Comparison of ENCODE assay signal across 16 mouse cellular contexts in genomic region chr17:86125908-86126307, GRCm38 (mm10). TPM values are rescaled to one million over a fixed set of nuclear protein-coding genes. Genes with fewer than 3 reads are reported as not detected.
A peak's percentile ranks its signal among the peaks of the same experiment; 100 is the strongest.
DNase-seq lines count a peak whose midpoint lies in the region; ATAC-seq and TF ChIP-seq lines count a peak whose summit lies in the region.
"Had no signal": no experiment of that assay in that cellular context is flagged by ENCODE, and none has a peak within 500 bp of the region (broad histone marks: within the 10 kb centered on the region; RNA-seq: fewer than 3 reads in every experiment).

No protein-coding gene starts in this region.

- no peak overlapping the region for H3K9ac ChIP-seq in kidney, postnatal 0 days (ENCODE audit: low read depth, low read length)
- no peak overlapping the region for H3K9ac ChIP-seq in kidney, embryonic 15.5 days
- no peak overlapping the region for H3K9ac ChIP-seq in MEL (ENCODE audit: control insufficient read depth, low read depth, low read length, poor library complexity, severe bottlenecking)
- H3K9ac ChIP-seq in neural tube, embryonic 15.5 days (replicated peaks), result no peak overlapping the region
- H3K9ac ChIP-seq: heart, embryonic 15.5 days; limb, embryonic 15.5 days; midbrain, embryonic 15.5 days; neural tube, embryonic 13.5 days had no signal

- H3K36me3 ChIP-seq in kidney, postnatal 0 days (ENCODE audit: insufficient read depth, low read length), result peaks cover 10% of the 10 kb centered on the region
- H3K36me3 ChIP-seq in kidney, embryonic 15.5 days, result peaks cover 76% of the 10 kb centered on the region
- H3K36me3 ChIP-seq in MEL (ENCODE audit: control insufficient read depth in 1 of 2, insufficient read depth in 2 of 2, low read length in 2 of 2), result peaks cover 0 to 26% of the 10 kb centered on the region in 2 experiments; a peak in 2 of 4 replicates
- peaks cover 30% of the 10 kb centered on the region for H3K36me3 ChIP-seq in neural tube, embryonic 15.5 days

- H3K27me3 ChIP-seq in kidney, postnatal 0 days (ENCODE audit: insufficient read depth, low read length), result no peaks in the 10 kb centered on the region
- no peaks in the 10 kb centered on the region for H3K27me3 ChIP-seq in kidney, embryonic 15.5 days
- no peaks in the 10 kb centered on the region for H3K27me3 ChIP-seq in MEL (ENCODE audit: control insufficient read depth in 1 of 2, insufficient read depth in 2 of 2, low read length in 2 of 2)
- no peaks in the 10 kb centered on the region for H3K27me3 ChIP-seq in neural tube, embryonic 15.5 days (replicated peaks)
- H3K27me3 ChIP-seq: heart, embryonic 15.5 days; limb, embryonic 15.5 days; midbrain, embryonic 15.5 days; neural tube, embryonic 13.5 days had no signal

- TF ChIP-seq CTCF in kidney, postnatal 0 days (IDR thresholded peaks at IDR 0.05; ENCODE audit: low read depth), result peak; percentile 52; the same call in 1 of the 2 replicates
- TF ChIP-seq CTCF in MEL (IDR thresholded peaks at IDR 0.05 in 2 of 3, conservative IDR thresholded peaks at IDR 0.05 in 1 of 3; ENCODE audit: control insufficient read depth in 1 of 3, insufficient read depth in 1 of 3, low read depth in 2 of 3, low read length in 3 of 3, poor library complexity in 1 of 3, severe bottlenecking in 1 of 3), result peak in 1 of 3 experiments; percentile 26; a peak in 1 of 6 replicates

- H3K4me2 ChIP-seq in kidney, postnatal 0 days (ENCODE audit: low read length), result no peak overlapping the region
- no peak overlapping the region for H3K4me2 ChIP-seq in kidney, embryonic 15.5 days
- H3K4me2 ChIP-seq in neural tube, embryonic 15.5 days, result no peak overlapping the region
- H3K4me2 ChIP-seq: heart, embryonic 15.5 days; limb, embryonic 15.5 days; midbrain, embryonic 15.5 days; neural tube, embryonic 13.5 days had no signal

- no peak for ATAC-seq in kidney, postnatal 0 days (replicated peaks; ENCODE audit: low FRiP score, low read depth)
- ATAC-seq in kidney, embryonic 15.5 days (replicated peaks; ENCODE audit: low FRiP score), result no peak
- ATAC-seq in cerebellum, adult (ENCODE audit: insufficient number of reproducible peaks, low FRiP score, low TSS enrichment), result no peak
- ATAC-seq in neural tube, embryonic 15.5 days (ENCODE audit: low FRiP score), result no peak
- ATAC-seq: midbrain, embryonic 15.5 days had no signal

- TF ChIP-seq EP300 in MEL (IDR thresholded peaks at IDR 0.05; ENCODE audit: low read depth in 1 of 2, low read length in 2 of 2), result no peak

- no peaks in the 10 kb centered on the region for H3K9me3 ChIP-seq in kidney, postnatal 0 days (replicated peaks; ENCODE audit: low read length)
- no peaks in the 10 kb centered on the region for H3K9me3 ChIP-seq in kidney, embryonic 15.5 days (replicated peaks)
- H3K9me3 ChIP-seq in MEL (replicated peaks; ENCODE audit: insufficient read depth, low read length), result no peaks in the 10 kb centered on the region
- H3K9me3 ChIP-seq in neural tube, embryonic 15.5 days (replicated peaks), result no peaks in the 10 kb centered on the region
- H3K9me3 ChIP-seq: heart, embryonic 15.5 days; limb, embryonic 15.5 days; midbrain, embryonic 15.5 days; neural tube, embryonic 13.5 days had no signal

- no peak for TF ChIP-seq POLR2A in MEL (IDR thresholded peaks at IDR 0.05; ENCODE audit: control insufficient read depth in 1 of 2, insufficient read depth in 1 of 2, low read depth in 1 of 2, low read length in 2 of 2, poor library complexity in 1 of 2)

- 76% methylated on average over 5 of the region's 5 CpGs for WGBS in kidney, postnatal 0 days
- WGBS in kidney, embryonic 15.5 days, result 79% methylated on average over 5 of the region's 5 CpGs
- WGBS in neural tube, embryonic 15.5 days, result 93% methylated on average over 5 of the region's 5 CpGs

- H3K27ac ChIP-seq in kidney, postnatal 0 days, result no peak overlapping the region
- H3K27ac ChIP-seq in kidney, embryonic 15.5 days, result no peak overlapping the region
- no peak overlapping the region for H3K27ac ChIP-seq in MEL (ENCODE audit: control insufficient read depth, low read depth, low read length)
- H3K27ac ChIP-seq in neural tube, embryonic 15.5 days (replicated peaks), result no peak overlapping the region
- H3K27ac ChIP-seq: heart, embryonic 15.5 days; limb, embryonic 15.5 days; midbrain, embryonic 15.5 days; neural tube, embryonic 13.5 days had no signal

- H3K79me2 ChIP-seq in MEL (ENCODE audit: control insufficient read depth, insufficient read depth, low read length, poor library complexity), result no peaks in the 10 kb centered on the region

- no peaks in the 10 kb centered on the region for H3K4me1 ChIP-seq in kidney, postnatal 0 days (replicated peaks; ENCODE audit: insufficient read depth, low read length)
- H3K4me1 ChIP-seq in kidney, embryonic 15.5 days, result no peaks in the 10 kb centered on the region
- no peaks in the 10 kb centered on the region for H3K4me1 ChIP-seq in MEL (ENCODE audit: control insufficient read depth in 1 of 2, insufficient read depth in 2 of 2, low read length in 2 of 2)
- H3K4me1 ChIP-seq in neural tube, embryonic 15.5 days, result no peaks in the 10 kb centered on the region
- H3K4me1 ChIP-seq: heart, embryonic 15.5 days; limb, embryonic 15.5 days; midbrain, embryonic 15.5 days had no signal

- no peak overlapping the region for H3K4me3 ChIP-seq in kidney, postnatal 0 days (replicated peaks; ENCODE audit: low read depth, low read length)
- H3K4me3 ChIP-seq in kidney, embryonic 15.5 days (replicated peaks), result no peak overlapping the region
- H3K4me3 ChIP-seq in MEL (ENCODE audit: control insufficient read depth in 1 of 2, insufficient read depth in 1 of 2, low read depth in 2 of 2, low read length in 2 of 2), result no peak overlapping the region
- H3K4me3 ChIP-seq in neural tube, embryonic 15.5 days (replicated peaks), result no peak overlapping the region
- H3K4me3 ChIP-seq: heart, embryonic 15.5 days; limb, embryonic 15.5 days; midbrain, embryonic 15.5 days; neural tube, embryonic 13.5 days had no signal

- TF ChIP-seq RAD21 in MEL (IDR thresholded peaks at IDR 0.05; ENCODE audit: low read depth, low read length), result peak; percentile 6; the same call in 1 of the 2 replicates

- DNase-seq in embryo, embryonic 10 days (ENCODE audit: low spot score), result peak; percentile 9
- no peak for DNase-seq in embryo, embryonic 9.5 days (ENCODE audit: extremely low spot score)
- peak; percentile 31 for DNase-seq in kidney, postnatal 0 days (ENCODE audit: low spot score)
- peak; percentile 12 for DNase-seq in MEL (ENCODE audit: low read depth, low spot score)
- peak; percentile 11 for DNase-seq in forelimb bud, embryonic 11.5 days (ENCODE audit: low read depth, low spot score)
- DNase-seq: cerebellum, postnatal 36 days; kidney, postnatal 4 days; lung, postnatal 14 days; right cerebral cortex, adult 18-20 months had no signal

TF ChIP-seq in MEL, 35 proteins besides CTCF, POLR2A, EP300 and RAD21:
- TF ChIP-seq TBP (IDR thresholded peaks at IDR 0.05; ENCODE audit: low read depth, low read length) (no peak), JUND (IDR thresholded peaks at IDR 0.05; ENCODE audit: low read depth, low read length) (no peak), USF2 (IDR thresholded peaks at IDR 0.05; ENCODE audit: borderline replicate concordance in 1 of 2, insufficient read depth in 1 of 2, low read depth in 1 of 2, low read length in 2 of 2) (no peak), MAZ (IDR thresholded peaks at IDR 0.05; ENCODE audit: low read depth, low read length) (no peak), HCFC1 (IDR thresholded peaks at IDR 0.05; ENCODE audit: low read depth, low read length) (no peak)

RNA-seq across cellular contexts. Expression of gene Srbd1, which starts 19.1 kb away (rescaled TPM):
- 8.0 and 11.2 TPM in 2 replicates for polyA plus RNA-seq in kidney, postnatal 0 days (2015; fragmentation: Nextera tagmentation; extraction: Ambion mirVana)
- polyA plus RNA-seq in kidney, embryonic 15.5 days (2015; fragmentation: Nextera tagmentation; extraction: Ambion mirVana), result 21.0 and 21.7 TPM in 2 replicates
- 14.9 and 17.4 TPM in 2 replicates for total RNA-seq in MEL (2012; rRNA removed)
- 10 to 100 TPM in 1 of 2 experiments, not detected in 1; 30.5 TPM for polyA plus RNA-seq in MEL (2012; ENCODE audit: insufficient read depth in 1 of 2, insufficient read length in 2 of 2, low read depth in 1 of 2, low replicate concordance in 2 of 2, missing spikeins in 1 of 2)
- 13.9 and 14.7 TPM in 2 replicates for polyA plus RNA-seq in neural tube, embryonic 15.5 days (2015; fragmentation: Nextera tagmentation; extraction: Ambion mirVana)

RNA-seq across cellular contexts. Expression of gene Prkce, which starts 41.7 kb away (rescaled TPM):
- 5.8 and 6.0 TPM in 2 replicates for polyA plus RNA-seq in kidney, postnatal 0 days (2015; fragmentation: Nextera tagmentation; extraction: Ambion mirVana)
- polyA plus RNA-seq in kidney, embryonic 15.5 days (2015; fragmentation: Nextera tagmentation; extraction: Ambion mirVana), result 6.8 and 7.1 TPM in 2 replicates
- total RNA-seq in MEL (2012; rRNA removed), result 3.0 and 3.6 TPM in 2 replicates
- polyA plus RNA-seq in MEL (2012; ENCODE audit: insufficient read depth in 1 of 2, insufficient read length in 2 of 2, low read depth in 1 of 2, low replicate concordance in 2 of 2, missing spikeins in 1 of 2), result 1 to 10 TPM in 1 of 2 experiments, not detected in 1; 5.3 TPM
- polyA plus RNA-seq in neural tube, embryonic 15.5 days (2015; fragmentation: Nextera tagmentation; extraction: Ambion mirVana), result 35.7 and 48.0 TPM in 2 replicates
